Mouse (Mus musculus) megakaryocyte progenitor cell, adult 5-6 weeks (primary cell): Measurements from ENCODE around the gene Abl2. TPM values are rescaled to one million over a fixed set of nuclear protein-coding genes. Genes with fewer than 3 reads are reported as not detected.
"Not testable (repeated sequence)": the region's sequence is repeated elsewhere in the genome, so short reads cannot be mapped to it uniquely, and the experiment has no call there.

Source experiments
- ATAC-seq: replicated peaks from 2 replicates; pipeline ENCODE4 v1.8.0; 2016; ENCODE audit warnings: mild to moderate bottlenecking, moderate TSS enrichment, inconsistent platforms; ENCODE audit not compliant: poor library complexity
- total RNA-seq, 2 experiments: library from RNA; stranded (forward) in 1 of 2; stranded (reverse) in 1 of 2; fragments of 157-497, 149-512 nt in 1 of 2; fragments of 200-1000 nt in 1 of 2; gene quantifications; 2 replicates each; pipeline versions ENCODE4 v1.2.3 to v1.2.4; 2015 to 2017

Abl2 gene
- total RNA-seq (2015) (7.8 and 10.4 TPM in 2 replicates), total RNA-seq (2017) (14.0 and 14.5 TPM in 2 replicates)

DNA sequence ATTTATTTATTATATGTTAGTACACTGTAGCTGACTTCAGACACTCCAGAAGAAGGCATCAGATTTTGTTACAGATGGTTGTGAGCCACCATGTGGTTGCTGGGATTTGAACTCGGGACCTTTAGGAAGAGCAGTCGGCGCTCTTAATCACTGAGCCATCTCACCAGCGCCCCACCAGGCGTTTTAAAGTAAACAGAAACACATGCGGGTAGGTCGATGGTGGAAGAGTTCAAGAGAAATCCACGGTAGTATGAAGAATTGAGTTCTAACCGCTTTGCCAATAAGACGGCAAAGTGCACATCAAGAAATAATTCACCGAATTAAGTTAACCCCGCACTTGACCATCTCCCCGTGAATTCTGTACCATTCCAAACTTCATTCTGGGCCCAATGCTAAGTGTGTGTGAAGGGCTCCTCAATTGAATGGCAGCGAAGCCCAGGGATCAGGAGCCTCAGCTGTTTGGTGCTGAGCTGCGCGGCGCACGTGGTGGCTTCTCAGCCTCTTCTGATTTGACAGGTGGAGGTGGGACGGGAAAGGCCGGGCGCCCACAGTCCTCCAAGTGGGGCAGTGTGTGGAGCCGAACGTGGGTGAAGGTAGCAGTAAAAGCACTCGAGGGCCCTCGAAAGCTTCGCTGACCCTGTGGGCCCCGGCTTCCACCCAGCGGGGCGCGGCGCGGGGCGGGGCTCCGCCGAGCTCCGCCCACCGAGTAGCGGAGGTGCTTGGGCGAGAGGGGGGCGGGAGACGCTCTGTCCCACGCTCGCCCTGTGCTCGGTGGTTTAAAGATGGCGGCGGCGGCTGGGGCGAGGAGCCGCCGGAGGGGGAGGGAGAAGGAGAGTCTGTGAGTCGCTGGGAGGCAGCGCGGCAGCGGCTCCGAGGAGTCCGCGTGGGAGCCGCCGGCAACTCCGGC, at the start of gene Abl2:
Gene Abl2, plus strand, starts transcription at position 763 of the 907 bp plus-strand sequence.
- peak; percentile 95 for ATAC-seq

DNA sequence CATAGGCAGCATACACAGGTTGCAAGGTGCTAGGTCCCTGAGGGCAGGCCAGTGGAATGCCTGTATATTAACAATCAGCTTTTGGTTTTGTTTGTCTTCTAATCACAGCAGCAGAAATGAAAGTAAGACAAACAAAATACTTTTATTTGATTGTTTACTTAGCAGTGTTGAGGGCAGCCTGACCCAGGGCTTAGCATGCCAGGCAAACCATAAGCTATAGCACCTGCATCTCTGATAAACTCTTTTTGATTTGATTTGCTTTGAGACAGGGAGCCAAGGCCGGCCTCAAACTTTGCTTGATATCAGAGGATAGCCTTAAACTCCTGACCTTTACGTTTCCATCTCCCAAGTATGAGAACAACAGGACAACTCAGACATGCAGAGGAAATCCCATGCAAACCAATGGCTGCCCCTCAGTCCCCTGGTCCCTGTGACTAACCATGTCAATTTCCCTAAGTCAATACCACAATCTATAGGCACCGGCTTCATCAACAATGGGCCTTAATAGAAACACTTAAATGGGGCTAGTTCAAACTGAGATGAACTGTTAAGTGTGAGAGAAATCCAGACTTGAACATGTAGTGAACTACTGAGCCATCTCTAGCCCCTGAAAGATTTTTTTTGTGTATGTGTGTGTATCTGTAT, 38.3 kb upstream of the Abl2 start:
- no peak for ATAC-seq

DNA sequence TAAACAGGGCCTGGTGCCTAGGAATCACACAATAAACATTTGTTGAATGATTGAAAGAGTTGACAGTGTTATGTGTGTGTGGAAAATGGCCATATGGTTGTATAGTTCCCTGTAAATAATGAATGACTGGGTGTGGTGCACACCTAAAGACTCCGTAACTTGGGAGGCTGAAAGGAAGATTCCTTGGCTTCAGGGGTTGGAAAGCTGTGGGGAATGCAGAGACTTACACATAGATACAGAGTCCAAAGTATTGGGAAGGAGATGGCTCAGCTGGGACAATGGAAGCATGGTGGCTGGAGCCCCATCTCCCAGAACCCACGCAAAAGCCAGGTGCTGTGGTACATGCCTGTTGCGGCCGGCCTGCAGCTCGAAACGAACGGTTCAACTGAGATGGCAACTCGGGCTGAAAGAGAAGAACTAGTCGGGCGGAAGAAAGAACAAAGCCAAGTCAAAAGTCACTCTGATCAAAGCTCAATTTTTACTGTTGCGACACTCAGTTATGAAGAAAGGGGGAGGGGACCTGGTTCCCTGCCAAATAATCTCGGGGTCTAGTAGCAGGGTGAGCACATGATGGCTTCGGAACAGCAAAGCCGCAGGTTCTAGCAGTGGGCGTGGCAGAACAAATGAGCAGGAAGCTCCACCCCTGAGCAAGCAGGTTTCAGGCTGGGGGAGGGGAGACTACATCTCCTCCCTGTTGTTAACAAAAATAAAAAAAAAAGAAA, 36.6 kb upstream of the Abl2 start:
- ATAC-seq: 0 out of 2 replicates have a peak, but pooled peaks have one; percentile 40

DNA sequence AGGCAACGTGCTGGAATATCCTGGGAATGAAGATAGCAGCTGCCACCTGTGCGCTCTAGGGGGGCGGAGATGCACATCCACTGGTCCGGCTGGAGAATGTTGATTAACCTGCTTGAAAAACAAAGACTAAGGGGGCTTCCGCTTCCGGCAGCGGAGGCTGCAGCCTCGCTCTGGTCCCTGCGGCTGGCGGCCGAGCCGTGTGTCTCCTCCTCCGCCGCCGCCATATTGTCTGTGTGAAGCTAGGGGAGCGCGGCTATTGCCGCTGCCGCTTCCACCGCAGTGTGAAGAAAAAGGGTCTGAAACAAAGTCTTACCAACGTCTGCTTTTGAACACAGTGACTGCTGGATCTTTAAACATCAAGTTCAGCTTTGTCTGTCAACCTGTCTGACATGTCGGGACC, 34.7 kb upstream of the Abl2 start, which contains the start of gene Gm10031:
Gene Gm10031, plus strand, starts transcription at position 171 of the 400 bp plus-strand sequence.
- peak; percentile 99 for ATAC-seq

DNA sequence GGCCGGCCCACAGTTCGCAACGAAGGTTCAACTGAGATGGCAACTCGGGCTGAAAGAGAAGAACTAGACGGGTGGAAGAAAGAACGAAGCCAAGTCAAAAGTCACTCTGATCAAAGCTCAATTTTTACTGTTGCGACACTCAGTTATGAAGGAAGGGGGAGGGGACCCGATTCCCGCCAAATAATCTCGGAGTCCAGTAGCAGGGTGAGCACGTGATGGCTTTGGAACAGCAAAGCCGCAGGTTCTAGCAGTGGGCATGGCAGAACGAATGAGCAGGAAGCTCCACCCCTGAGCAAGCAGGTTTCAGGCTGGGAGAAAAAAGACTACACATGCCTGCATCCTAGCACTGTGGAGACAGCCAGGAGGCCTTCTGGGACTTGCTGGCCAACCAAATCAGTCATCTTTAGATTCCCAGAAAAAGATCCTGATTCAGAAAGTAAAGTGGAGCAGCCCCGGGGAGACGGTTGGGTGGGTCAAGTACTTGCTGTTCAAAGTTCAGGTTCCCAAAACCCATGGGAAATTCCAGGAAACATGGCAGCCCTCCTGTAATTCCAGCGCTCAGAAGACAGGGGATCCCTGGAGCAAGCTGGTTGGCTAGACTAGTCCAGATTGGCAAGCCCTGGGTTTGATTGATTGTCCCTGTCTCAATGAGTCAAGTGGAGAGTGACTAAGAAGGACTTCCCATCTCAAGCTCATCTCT, 26.0 kb upstream of the Abl2 start:
- ATAC-seq: not testable (repeated sequence)

DNA sequence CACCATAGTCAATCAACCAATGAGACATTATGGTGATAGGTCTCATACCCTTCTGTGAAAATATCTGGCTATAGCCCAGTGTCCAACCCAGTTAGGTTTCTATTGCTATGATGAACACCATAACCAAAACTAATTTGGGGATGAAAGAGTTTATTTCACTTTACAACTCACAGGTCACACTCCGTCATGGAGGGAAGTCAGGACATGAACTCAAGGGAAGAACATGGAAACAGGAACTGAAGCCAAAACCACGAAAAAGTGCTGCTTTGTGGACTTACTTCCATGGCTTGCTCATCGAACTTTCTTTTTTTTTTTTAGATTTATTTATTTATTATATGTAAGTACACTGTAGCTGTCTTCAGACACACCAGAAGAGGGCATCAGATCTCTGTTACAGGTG, 25.1 kb upstream of the Abl2 start:
- peak; percentile 39; the same call in 1 of the 2 replicates for ATAC-seq

DNA sequence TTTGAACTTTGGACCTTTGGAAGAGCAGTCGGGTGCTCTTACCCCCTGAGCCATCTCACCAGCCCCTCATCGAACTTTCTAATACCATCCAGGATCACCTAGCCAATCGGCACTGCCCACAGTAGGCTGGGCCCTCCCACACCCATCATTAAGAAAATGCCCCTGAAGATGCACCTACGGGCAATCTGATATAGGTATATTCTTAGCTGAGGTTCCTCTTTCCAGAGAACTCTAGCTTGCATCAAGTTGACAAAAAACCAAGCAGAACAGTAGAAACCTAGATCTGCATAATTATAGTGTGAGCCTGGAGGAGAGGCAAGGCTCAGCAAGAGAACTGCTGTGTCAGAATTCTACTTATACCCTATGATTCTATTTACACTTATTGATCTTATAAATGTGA, 24.7 kb upstream of the Abl2 start:
- no peak for ATAC-seq

DNA sequence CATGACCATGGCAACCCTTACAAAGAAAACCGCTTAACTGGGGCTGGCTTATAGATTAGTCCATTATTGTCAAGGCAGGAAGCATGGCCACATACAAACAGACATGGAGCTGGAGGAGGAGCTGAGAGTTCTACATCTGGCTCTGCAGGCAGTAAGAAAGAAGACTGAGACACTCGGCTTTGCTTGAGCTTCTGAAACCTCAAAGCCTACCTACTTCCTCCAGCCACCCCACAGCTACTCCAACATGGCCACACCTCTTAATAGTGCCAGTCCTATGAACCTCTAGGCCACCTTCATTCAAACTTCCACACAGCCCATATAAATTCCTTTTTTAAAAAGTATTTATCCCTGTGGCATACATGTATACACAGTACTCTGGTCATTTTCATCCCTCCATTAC, 21.6 kb upstream of the Abl2 start:
- ATAC-seq: peak; percentile 56

DNA sequence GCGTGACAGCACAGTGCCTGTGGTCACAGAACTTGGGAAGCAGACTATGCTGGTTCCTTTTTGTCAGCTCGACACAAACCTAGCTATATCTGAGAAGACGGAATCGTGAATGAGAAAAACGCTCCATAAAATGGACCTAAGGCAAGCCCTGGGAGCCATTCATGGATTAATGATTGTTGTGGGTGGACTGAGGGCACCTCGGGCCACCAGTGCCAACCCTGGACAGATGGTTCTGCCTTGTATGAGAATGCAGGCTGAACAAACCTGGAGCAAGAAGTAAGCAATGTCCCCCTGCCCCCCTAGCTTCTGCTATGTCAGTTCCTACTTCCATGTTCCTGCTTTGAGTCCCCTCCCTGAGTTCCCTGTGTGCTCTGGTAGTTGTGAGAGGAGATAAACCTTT, 20.9 kb upstream of the Abl2 start:
- no peak for ATAC-seq

DNA sequence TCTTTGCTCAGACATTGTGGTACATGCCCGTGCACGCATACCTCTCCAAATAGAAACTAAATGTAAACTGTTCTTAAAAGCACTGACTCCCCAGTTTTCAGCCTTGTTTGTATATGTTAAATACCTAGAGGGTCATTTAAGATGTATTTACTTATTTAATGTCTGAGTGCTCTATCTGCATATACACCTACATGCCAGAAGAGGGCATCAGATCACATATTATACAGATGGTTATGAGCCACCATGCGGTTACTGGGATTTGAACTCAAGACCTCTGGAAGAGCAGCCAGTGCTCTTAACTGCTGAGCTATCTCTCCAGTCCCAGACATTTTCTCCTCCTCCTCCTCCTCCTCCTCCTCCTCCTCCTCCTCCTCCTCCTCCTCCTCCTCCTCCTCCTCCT, 20.2 kb upstream of the Abl2 start:
- no peak; the same call in 1 of the 2 replicates for ATAC-seq

DNA sequence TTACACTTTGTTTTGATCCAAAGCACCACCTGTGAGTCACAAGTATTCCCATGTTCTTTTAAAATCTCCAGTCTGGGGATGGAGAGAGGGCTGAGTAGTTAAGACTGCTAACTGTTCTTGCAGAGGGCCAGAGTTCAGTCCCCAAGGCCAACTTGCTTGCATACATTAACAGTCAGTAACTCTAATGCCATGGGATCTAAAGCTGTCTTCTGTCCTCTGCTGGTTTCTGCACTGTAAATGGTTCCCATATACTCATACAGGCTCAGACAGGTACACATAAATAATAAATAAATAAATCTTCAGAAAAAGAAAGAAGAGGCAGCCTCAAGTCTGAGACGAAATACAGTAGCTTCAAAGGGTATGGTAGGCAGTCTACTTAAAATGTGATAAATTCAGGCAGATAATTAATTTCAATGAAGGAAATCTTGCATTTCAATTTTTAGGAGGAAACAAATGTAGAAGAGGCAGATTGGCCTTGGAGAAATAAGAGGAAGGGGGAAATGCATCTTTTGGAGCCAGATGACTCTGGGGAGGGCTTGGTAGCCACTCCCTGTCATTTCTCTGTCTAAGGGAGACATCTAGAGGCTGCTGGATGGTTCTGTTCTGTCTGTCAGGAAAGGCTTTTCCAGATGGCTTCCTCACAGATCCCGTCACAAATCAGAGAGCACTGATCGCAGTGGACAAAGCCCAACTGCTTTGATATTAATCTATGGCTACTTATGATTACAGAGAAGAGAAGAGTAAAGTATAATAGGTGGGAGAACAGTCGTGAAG, 18.6 kb upstream of the Abl2 start:
- peak; percentile 44; the same call in 1 of the 2 replicates for ATAC-seq

DNA sequence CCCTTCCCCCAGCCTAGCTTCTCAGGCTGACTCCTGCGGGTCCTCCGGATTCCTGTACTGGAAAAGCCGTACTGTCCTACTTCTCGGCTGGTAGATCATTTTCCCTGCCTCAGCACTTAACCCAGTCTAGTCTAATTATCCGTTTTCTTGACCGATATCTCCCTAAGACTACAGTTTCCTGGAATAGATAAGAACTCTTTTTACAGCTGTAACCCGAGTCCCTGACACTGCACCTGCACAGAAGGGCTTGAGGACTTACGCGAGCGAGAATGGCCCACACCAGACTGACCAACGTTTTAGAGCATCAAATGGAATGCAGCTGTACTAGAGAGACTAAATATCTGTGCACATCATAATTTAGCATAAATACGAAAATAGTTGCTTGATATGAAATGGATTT, 14.6 kb upstream of the Abl2 start:
- ATAC-seq: no peak

DNA sequence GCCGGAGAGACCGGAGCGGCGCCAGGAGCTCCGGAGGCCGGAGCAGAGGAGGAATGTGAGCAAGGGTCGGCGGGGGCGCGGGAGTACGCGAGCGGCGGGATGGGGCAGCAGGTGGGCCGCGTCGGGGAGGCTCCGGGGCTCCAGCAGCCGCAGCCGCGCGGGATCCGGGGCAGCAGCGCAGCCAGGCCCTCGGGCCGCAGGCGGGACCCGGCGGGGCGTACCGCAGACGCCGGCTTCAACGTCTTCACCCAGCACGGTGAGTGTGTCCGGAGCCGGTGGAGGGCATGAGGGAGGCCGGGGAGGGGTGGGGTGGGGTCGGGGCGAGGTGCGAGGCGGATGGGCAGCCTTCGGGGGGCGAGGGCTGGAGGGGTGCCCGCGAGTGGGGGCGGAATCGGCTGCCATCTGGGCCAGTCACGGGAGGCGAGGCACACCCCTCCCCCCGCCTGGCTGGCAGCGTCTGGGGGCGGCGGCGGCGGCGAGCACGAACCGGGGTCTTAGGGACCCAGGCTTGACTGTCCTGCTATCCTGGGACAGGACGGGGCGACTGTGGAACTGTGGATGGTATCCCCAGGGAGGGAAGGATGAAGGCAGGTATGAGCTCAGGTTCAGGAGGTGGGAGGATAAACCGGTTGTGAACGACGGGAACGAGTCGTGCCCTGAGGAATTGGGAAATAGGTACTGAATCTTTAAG, 509 bp downstream of the Abl2 start:
- peak; percentile 29 for ATAC-seq

DNA sequence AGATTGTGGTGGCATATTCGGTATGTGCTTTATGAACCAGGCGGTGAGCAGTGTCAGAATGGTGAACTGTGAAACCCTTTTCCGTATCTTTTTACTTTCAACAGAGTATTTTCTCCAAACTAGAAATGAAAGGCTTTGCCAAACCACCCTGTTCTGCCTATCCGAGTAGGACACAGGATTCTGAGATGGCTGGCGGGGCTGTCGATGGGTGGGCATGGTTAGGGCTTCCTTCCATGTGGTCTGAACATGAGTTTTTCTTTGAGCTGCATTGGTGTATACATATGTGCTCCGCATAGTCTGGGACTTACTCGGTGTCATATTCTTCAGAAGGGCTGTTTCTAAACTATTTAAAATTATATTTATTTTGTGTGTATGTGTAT, 1.0 kb downstream of the Abl2 start:
- peak; percentile 4; the same call in 1 of the 2 replicates for ATAC-seq

DNA sequence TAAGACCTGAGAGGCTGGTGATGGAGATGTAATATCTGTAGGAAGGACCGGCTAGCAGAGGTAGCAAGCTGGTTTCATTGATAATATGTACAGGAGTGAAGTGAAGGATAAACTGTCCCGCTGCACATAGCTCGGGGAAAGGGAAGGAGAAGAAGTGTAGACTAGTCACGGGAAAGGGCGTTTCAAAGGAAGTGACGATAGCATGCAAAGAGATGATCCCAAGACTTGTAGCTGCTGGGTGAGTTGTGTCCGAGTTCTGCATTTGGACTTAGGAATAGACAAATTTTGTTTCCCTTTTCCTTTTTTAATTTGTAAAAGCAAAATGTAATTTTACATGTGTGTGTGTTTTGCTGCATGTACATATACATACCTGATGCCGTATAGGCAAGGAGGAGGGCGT, 1.9 kb downstream of the Abl2 start:
- no peak for ATAC-seq

DNA sequence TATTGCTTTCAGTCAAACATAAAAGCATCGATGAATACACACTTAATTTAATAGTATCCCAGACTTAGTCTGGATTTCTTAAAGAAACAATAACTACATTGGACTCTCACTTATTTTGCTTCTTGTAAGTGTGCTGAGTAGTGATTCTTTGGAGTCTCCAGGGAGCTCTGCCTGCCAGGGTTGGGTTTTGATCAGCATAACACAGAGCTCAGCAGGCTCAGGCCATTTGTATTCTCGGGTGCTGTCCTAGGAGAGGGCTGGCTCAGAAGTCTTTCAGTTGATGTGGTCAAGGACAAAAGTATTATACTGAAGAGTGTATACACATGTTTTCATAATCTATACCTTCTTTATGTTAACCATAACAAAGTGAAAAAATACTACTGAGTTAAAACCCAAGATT, 6.7 kb downstream of the Abl2 start:
- no peak for ATAC-seq

DNA sequence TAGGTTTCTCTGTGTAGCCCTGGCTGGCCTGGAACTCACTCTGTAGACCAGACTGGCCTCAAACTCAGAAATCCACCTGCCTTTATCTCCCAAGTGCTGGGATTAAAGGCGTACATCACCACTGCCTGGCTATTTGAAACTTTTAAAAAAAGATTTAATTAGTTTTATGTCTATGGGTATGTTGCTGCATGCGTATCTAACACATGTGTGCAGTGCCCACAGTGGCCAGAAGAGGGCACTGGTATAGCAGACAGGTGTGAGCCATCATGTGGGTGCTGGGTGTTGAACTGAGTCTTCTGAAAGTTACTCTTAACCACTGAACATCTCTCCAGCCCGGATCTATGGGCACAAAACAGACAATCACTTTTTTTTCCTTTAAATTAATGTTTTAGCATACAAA, 7.5 kb downstream of the Abl2 start:
- peak; percentile 72 for ATAC-seq

DNA sequence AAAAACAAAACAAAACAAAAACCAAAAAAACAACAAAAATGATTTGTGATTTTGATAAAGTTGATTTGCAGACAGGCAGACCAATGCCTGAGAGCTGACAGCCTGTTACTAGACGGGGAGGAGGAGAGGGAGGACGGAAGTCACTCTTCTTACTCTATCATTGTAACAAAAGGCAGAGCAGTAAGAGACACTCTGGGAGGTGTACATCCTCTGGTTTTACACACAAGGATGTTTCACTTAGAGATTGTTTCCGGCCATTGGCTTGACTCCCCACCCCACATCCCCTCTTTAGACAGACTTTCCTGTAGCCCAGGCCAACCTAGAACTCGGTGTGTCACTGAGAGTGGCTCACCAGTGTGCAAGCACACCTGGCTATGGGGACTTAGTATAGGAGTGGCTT, 11.0 kb downstream of the Abl2 start:
- no peak for ATAC-seq

DNA sequence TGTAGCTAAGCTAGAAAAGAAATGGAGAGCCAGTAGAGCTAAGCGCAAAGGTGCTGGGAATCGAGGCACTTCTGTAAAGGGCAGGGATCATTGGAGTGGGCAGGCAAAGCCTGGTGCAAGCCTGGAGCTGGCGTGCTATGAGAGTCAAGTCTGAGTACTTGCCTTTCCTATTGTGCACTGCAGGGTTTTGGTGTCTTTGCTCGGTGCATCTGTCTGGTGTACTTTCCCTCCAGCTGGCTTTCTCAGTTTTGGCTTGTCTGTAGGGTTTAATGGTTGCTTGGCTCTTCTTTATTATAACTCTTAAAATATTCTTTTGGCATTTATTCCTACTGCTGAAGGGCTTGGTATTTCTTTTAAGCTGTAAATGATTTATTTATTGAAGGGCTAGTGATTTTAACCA, 14.4 kb downstream of the Abl2 start:
- ATAC-seq: no peak
